Mouse (Mus musculus) cerebellum, adult 9-11 months (tissue): ENCODE data around the gene Ptprk.

Source experiments
- DNase-seq: peaks from one replicate; pipeline ENCODE4 v3.0.0; 2022

Ptprk gene

GRCm38 (mm10) chr10:28113879-28114278 is 39.3 kb downstream of the Ptprk start:
- DNase-seq = no peak

DNA sequence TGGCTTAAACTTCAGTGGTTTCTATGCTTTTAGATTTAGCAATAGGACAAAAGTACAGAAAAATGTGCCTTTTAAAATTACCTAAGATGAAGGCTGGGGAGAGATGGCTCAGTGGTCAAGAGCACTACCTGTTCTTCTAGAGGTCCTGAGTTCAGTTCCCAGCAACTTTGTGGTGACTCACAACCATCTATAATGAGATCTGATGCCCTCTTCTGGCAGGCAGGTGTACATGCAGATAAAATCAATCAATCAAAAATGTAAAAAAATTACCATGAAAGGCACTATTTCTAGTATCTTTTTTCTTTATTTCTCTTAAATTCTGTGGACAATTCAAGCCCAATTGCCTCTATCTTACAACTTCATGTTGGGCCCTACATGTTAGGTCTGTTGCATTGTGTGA is 42.4 kb downstream of the Ptprk start:
- DNase-seq = no peak

GRCm38 (mm10) chr10:28118783-28119365 is 44.3 kb downstream of the Ptprk start:
- DNase-seq = no peak

- no peak for DNase-seq
These were observed 49.3 kb downstream of the Ptprk start for GRCm38 (mm10) chr10:28123881-28124280.

- no peak for DNase-seq
These were observed 53.4 kb downstream of the Ptprk start for GRCm38 (mm10) chr10:28128011-28128410.

DNA sequence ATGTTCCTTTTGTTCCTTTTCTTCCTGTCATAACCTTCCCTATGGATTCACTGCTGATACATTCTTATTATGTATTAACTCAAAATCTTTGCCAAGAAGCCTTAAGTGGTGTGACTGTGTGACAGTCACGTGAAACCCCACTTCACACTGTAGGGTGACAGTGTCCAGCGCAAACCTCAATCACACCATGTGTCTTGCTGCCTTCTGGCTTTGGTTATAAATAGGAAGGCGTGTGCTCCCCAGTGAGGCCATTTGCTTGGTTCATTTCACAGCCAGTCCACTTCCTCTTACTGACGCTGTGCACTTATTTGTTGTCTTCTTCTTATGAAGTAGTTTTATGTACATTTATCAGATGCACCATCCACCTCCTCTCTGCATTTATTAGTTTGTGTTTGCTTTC is 53.8 kb downstream of the Ptprk start:
- DNase-seq = no peak

- no peak for DNase-seq
These were observed 55.8 kb downstream of the Ptprk start for GRCm38 (mm10) chr10:28130422-28130821.

- DNase-seq = no peak
These were observed 59.1 kb downstream of the Ptprk start for GRCm38 (mm10) chr10:28133770-28134169.

GRCm38 (mm10) chr10:28138399-28138798 is 63.8 kb downstream of the Ptprk start:
- no peak for DNase-seq

GRCm38 (mm10) chr10:28144459-28144858 is 69.8 kb downstream of the Ptprk start:
- DNase-seq = no peak

DNA sequence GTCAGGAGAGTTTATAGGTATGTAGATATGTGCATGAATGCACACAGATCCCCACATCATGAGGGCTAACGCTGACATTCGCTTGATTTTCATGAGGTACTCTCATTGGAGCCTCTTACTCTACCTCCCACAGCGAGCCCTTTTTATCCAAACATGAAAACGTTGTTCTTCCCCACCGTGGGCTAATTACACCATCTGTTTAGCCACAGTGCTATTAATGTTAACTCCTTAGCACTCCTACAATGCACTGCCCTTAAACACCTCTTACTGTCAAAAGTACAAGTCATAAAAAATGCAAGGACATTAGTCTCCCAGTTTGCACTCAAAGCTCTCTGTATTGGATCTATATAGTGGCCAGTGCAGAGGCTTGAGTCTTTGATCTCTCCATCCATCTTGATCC is 70.7 kb downstream of the Ptprk start:
- no peak for DNase-seq

- no peak for DNase-seq
These were observed 81.4 kb downstream of the Ptprk start for GRCm38 (mm10) chr10:28155688-28156685.

GRCm38 (mm10) chr10:28159716-28160115 is 85.1 kb downstream of the Ptprk start:
- no peak for DNase-seq

- no peak for DNase-seq
These were observed 86.7 kb downstream of the Ptprk start for GRCm38 (mm10) chr10:28161306-28161705.

DNA sequence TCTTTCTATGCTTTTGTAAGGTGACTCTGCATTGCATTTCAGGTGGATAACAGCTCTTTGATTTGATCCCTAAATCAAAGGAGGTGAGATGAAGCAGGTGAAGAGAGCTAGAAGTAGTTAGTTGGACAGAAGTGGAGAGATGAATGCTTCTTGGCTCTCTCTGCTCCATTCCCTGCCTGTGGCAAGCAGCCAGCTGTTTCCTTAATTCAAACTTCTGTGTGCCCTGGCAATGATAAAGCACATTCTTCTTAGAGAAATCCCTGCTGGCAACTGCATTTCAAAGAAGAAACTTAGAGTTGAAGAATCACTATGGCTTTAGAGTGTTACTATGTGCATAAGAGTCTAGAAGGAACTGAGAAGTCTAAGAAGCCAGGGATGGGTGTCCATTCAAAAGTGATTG is 89.6 kb downstream of the Ptprk start:
- DNase-seq = no peak

DNA sequence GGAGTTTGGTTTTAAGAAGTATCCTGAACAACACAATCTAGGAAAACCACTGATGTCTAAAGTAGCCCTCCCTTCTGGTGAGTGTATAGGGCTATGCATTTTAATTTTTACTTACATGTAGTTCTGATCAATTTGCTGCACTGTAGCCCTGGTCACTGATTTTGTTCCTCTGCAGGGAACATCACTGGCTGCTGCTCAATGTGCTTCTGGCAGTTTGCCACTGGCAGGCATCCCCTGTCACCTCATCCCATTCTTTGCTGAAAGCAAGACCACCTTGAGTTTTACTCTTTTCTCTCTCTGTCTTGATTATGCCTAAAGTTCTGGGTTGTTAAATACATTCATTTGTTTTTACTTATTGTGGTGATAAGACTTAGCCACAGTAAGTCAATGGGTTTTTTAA is 90.1 kb downstream of the Ptprk start:
- DNase-seq = no peak

GRCm38 (mm10) chr10:28166610-28167009 is 92.0 kb downstream of the Ptprk start:
- no peak for DNase-seq

DNA sequence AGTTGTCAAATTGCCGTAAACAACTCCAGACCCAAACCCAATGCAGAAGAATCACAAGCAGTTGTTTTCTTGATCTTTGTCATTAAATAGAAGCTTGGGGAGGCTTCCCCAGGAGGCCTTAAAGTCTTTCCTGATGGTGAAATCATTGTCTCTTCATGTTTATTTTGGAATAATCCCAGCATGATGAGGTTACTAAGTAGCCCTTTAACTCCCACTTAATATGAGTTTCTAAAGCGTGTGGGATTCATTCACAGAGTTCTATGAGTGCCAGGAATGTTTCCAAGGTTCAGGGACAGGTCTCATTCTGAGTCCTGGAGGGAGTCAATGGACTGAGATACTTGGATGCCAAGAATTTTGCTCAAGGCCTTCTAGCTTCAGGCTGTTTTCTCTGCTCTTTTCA is 92.5 kb downstream of the Ptprk start:
- DNase-seq = no peak

- no peak for DNase-seq
These were observed 96.6 kb downstream of the Ptprk start for GRCm38 (mm10) chr10:28171196-28171595.

GRCm38 (mm10) chr10:28178876-28179275 is 104.3 kb downstream of the Ptprk start:
- no peak for DNase-seq

DNA sequence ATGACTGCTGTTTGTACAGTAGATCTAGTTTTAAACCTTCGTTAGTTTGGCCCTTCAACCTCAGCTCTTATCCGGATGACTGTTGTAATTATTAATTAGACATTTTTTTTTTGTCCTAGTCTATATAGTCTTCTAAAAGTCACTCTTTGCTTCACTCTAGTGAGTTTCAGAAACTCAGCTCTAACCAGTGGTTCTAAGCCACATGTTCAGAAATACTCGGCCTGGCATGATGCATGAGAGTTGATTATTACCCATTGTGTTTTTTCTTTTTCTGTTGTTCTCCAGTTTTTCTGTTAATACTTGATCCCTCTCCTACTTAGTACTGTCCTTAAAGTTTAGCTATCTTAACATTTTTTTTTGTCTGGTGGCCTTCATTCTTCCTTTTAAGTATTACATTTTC is 107.5 kb downstream of the Ptprk start:
- DNase-seq = no peak

DNA sequence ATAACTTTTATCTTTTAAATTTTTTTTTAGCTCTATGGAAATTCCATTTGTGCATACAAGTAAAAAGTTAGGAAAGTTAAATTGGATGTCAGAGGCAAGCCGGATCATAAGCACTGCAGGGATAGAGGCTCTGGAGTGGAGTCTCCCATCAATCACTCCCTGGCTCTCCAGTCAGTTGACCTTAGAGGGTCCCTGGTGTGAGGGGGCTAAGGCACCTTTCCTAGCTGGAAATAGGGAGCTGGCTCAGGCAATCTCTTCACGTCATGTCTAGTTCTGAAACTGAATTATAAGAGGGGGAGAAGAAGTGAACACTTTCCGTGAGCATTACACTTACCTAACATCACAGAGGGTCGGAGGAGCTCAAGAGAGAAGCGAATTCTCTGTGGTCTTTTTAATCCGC is 110.1 kb downstream of the Ptprk start:
- no peak for DNase-seq

- DNase-seq = no peak
These were observed 110.7 kb downstream of the Ptprk start for GRCm38 (mm10) chr10:28185326-28185725.
